Mouse (Mus musculus) midbrain, embryonic 13.5 days (tissue): ENCODE measurements at regions not wholly inside any gene's neighbourhood (a gene's known extent, or its start where the extent isn't known, plus 50 kb on each side); places are given as distances from the start of the nearest gene placed in this dataset.

Source experiments
- ATAC-seq: fragments of 200-750 bp; cut with Nextera tagmentation; 2 replicates; pipeline ENCODE4 v1.8.0; 2017; ENCODE audit warnings: mild to moderate bottlenecking, moderate TSS enrichment, moderate library complexity
- H3K27ac ChIP-seq: fragments of 300-500 bp; sonication (generic); 2 replicates; pipeline ENCODE4 v1.5.1; 2015; ENCODE audit warnings: inconsistent platforms, mild to moderate bottlenecking, moderate library complexity
- H3K27me3 ChIP-seq: fragments of 300-500 bp; sonication (generic); 2 replicates; pipeline ENCODE4 v1.6.1; 2015; ENCODE audit warnings: mild to moderate bottlenecking, inconsistent platforms
- H3K36me3 ChIP-seq: fragments of 300-500 bp; sonication (generic); 2 replicates; pipeline ENCODE4 v1.6.1; 2015; ENCODE audit warnings: mild to moderate bottlenecking, inconsistent platforms
- H3K4me1 ChIP-seq: fragments of 300-500 bp; sonication (generic); replicated peaks from 2 replicates; pipeline ENCODE4 v1.6.1; 2015; ENCODE audit warnings: inconsistent platforms
- H3K4me2 ChIP-seq: fragments of 300-500 bp; sonication (generic); replicated peaks from 2 replicates; pipeline ENCODE4 v1.6.1; 2015; ENCODE audit warnings: moderate library complexity, mild to moderate bottlenecking, inconsistent platforms
- H3K4me3 ChIP-seq: fragments of 300-500 bp; sonication (generic); replicated peaks from 2 replicates; pipeline ENCODE4 v1.5.1; 2015; ENCODE audit warnings: mild to moderate bottlenecking, inconsistent platforms
- H3K9ac ChIP-seq: fragments of 300-500 bp; sonication (generic); replicated peaks from 2 replicates; pipeline ENCODE4 v1.6.1; 2015; ENCODE audit warnings: mild to moderate bottlenecking, inconsistent platforms
- H3K9me3 ChIP-seq: fragments of 300-500 bp; sonication (generic); 2 replicates; pipeline ENCODE4 v1.6.1; 2016; ENCODE audit warnings: mild to moderate bottlenecking, inconsistent platforms
- WGBS: fragments of 180-500 bp; shearing (Covaris S2); methylation state at CpG from one replicate; pipeline ENCODE4 v1.1.7; 2015; 5-methylcytosine and 5-hydroxymethylcytosine counted together

GRCm38 (mm10) chr3:103465948-103466347 is 109.1 kb upstream of the Syt6 start:
- Histone ChIP-seq H3K27me3 (no peaks in the 10 kb centered on the region), H3K4me3 (no peak overlapping the region), H3K9me3 (no peaks in the 10 kb centered on the region), H3K9ac (no peak overlapping the region), H3K36me3 (no peaks in the 10 kb centered on the region), H3K27ac (no peak overlapping the region), H3K4me1 (peaks cover 29% of the 10 kb centered on the region), H3K4me2 (no peak overlapping the region)
- ATAC-seq, result no peak
- WGBS, result 79% methylated on average over 2 of the region's 2 CpGs

DNA sequence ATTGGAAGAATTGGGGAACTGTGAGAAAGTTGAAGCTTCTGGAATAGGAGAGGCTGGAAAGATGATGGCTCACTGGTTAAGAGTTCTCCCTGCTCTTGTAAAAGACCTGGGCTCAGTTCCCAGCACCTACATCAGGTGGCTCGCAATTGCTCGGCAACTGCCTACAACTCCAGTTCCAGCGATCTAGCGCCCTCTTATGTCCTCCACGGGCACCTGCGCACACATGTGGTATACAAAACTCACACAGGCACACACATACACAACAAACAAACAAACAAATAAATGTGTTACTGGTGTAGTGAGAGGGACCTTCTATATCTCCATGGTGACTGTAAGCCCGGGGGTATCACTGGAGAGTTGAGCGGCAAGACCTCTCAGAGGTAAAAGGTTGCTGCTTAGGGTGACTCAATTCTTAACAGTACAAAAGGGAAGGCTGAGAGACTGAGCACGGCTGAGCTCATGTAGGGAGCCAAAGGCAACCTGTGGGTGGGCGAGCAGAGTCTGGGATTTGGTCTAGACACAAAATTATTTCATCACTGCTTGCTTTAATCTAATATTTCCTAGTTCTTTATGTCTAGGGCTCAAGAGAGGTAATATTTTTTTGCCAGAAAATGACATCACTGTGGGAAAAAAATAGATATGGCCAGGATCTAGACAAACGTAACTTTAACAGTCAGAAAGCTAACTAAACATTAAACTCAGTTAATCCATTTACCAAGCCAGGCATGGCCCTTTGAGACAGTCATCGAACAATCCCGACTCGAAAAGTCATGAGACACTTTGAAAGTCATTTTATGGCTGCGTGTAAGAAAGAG is 104.2 kb upstream of the Syt6 start:
- WGBS, result 76% methylated on average over 15 of the region's 15 CpGs
- Histone ChIP-seq H3K36me3 (no peaks in the 10 kb centered on the region), H3K9me3 (no peaks in the 10 kb centered on the region)

DNA sequence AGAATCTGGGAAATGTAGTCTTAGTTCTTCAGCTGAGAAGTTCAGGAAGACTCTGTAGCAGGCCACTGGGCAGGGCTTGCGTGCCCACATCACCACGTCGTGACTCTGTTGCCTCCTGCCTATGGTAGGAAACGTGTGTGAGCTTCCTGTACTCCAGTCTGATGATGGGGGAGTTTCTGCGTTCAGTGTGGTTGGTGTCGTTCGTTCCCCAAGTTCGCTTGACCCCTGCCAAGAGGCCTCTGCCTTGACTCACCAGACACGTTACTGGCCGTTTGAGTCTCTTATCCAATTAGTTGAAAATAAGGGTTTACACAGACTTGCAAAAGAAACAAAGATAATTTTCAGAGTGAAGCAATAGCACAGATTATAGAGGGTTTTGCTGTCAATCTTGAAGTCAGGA is 102.4 kb upstream of the Syt6 start:
- Histone ChIP-seq H3K27ac (no peak overlapping the region), H3K27me3 (no peaks in the 10 kb centered on the region), H3K9me3 (no peaks in the 10 kb centered on the region), H3K4me1 (no peaks in the 10 kb centered on the region), H3K4me2 (no peak overlapping the region), H3K9ac (no peak overlapping the region), H3K4me3 (no peak overlapping the region), H3K36me3 (no peaks in the 10 kb centered on the region)
- WGBS, result 89% methylated on average over 10 of the region's 10 CpGs
- no peak for ATAC-seq

More for the DNA sequence above, 104.2 kb upstream of the Syt6 start:
- Histone ChIP-seq H3K27ac (no peak overlapping the region), H3K27me3 (no peaks in the 10 kb centered on the region), H3K4me2 (no peak overlapping the region), H3K9ac (no peak overlapping the region), H3K4me3 (no peak overlapping the region), H3K4me1 (no peaks in the 10 kb centered on the region)
- ATAC-seq, result no peak

- Histone ChIP-seq H3K4me3 (no peak overlapping the region), H3K4me2 (no peak overlapping the region), H3K9ac (no peak overlapping the region), H3K27me3 (no peaks in the 10 kb centered on the region), H3K9me3 (no peaks in the 10 kb centered on the region), H3K36me3 (no peaks in the 10 kb centered on the region), H3K27ac (no peak overlapping the region), H3K4me1 (no peaks in the 10 kb centered on the region)
- 81% methylated on average over 2 of the region's 2 CpGs for WGBS
- no peak for ATAC-seq
Measured at GRCm38 (mm10) chr3:103473336-103473735, 101.7 kb upstream of the Syt6 start.

- Histone ChIP-seq H3K9me3 (no peaks in the 10 kb centered on the region), H3K4me3 (no peak overlapping the region), H3K9ac (no peak overlapping the region), H3K27me3 (no peaks in the 10 kb centered on the region), H3K27ac (no peak overlapping the region), H3K36me3 (no peaks in the 10 kb centered on the region), H3K4me1 (0 out of 2 replicates have a peak, but pooled peaks cover 2% of the 10 kb centered on the region), H3K4me2 (no peak overlapping the region)
- no peak for ATAC-seq
- 84% methylated on average over 2 of the region's 2 CpGs for WGBS
Measured at GRCm38 (mm10) chr3:103479845-103480543, 95.0 kb upstream of the Syt6 start.

GRCm38 (mm10) chr3:103480676-103481075 is 94.4 kb upstream of the Syt6 start:
- H3K9me3 ChIP-seq, result no peaks in the 10 kb centered on the region
- 79% methylated on average over 7 of the region's 7 CpGs for WGBS
- H3K27ac ChIP-seq, result no peak overlapping the region
- H3K4me1 ChIP-seq, result 0 out of 2 replicates have a peak, but pooled peaks cover 2% of the 10 kb centered on the region
- no peak overlapping the region for H3K4me2 ChIP-seq
- H3K4me3 ChIP-seq, result no peak overlapping the region
- ATAC-seq, result no peak
- no peak overlapping the region for H3K9ac ChIP-seq
- no peaks in the 10 kb centered on the region for H3K27me3 ChIP-seq
- H3K36me3 ChIP-seq, result no peaks in the 10 kb centered on the region

DNA sequence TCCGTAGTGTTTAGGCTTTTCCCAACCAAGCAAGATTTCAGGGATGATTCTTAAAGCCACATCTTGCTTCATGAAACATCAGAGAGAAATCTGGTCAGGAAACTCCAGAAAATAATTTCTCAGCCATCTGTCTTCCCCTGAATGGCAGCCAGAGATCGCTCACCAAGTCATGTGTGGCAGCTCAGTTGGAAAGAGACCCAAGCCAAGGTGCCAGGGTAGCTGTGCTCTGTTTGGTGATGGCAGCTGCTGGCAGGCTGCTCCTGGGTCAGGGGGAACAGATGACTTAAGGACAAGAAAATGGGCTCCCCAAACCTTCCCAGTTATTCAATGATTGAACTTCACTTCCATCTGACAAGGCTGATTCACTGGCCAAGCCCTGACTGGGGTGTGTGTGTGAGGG is 91.7 kb upstream of the Syt6 start:
- Histone ChIP-seq H3K27ac (no peak overlapping the region), H3K27me3 (no peaks in the 10 kb centered on the region), H3K36me3 (no peaks in the 10 kb centered on the region), H3K9me3 (no peaks in the 10 kb centered on the region), H3K4me3 (no peak overlapping the region), H3K4me1 (0 out of 2 replicates have a peak, but pooled peaks cover 2% of the 10 kb centered on the region), H3K9ac (no peak overlapping the region), H3K4me2 (no peak overlapping the region)
- ATAC-seq, result no peak
- WGBS, result 91% methylated on average over 2 of the region's 2 CpGs

DNA sequence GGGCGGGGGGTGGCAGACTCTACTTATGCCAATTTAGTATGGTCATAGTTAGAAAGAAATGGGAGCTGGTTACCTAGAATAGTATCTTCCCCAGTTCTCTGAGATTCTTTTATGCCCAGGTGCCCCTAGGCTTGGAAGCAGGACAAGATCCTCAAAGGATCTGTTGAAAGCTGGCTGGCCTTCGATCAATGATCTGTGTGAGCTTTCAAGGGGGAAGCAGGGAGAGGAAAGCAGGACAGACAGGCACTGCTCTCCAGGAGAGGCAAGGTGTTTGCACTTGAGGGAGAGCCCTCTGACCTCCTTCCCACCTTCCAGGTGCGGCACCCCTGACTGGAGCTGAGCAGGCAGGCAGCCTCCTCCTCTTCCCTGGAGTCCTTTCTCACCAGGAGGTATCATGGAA is 91.3 kb upstream of the Syt6 start:
- Histone ChIP-seq H3K9me3 (no peaks in the 10 kb centered on the region), H3K4me2 (no peak overlapping the region), H3K36me3 (no peaks in the 10 kb centered on the region), H3K27ac (no peak overlapping the region), H3K4me1 (0 out of 2 replicates have a peak, but pooled peaks cover 2% of the 10 kb centered on the region), H3K4me3 (no peak overlapping the region), H3K27me3 (no peaks in the 10 kb centered on the region), H3K9ac (no peak overlapping the region)
- ATAC-seq, result no peak
- WGBS, result 82% methylated on average over 3 of the region's 3 CpGs

GRCm38 (mm10) chr3:103489786-103490185 is 85.2 kb upstream of the Syt6 start:
- Histone ChIP-seq H3K4me2 (no peak overlapping the region), H3K4me3 (no peak overlapping the region), H3K36me3 (no peaks in the 10 kb centered on the region), H3K27ac (no peak overlapping the region), H3K9me3 (no peaks in the 10 kb centered on the region), H3K9ac (no peak overlapping the region), H3K27me3 (no peaks in the 10 kb centered on the region), H3K4me1 (no peaks in the 10 kb centered on the region)
- 88% methylated on average over 4 of the region's 4 CpGs for WGBS
- no peak for ATAC-seq

GRCm38 (mm10) chr3:103490966-103491365 is 84.1 kb upstream of the Syt6 start:
- no peak overlapping the region for H3K9ac ChIP-seq
- H3K4me1 ChIP-seq, result no peaks in the 10 kb centered on the region
- no peak overlapping the region for H3K4me2 ChIP-seq
- H3K36me3 ChIP-seq, result no peaks in the 10 kb centered on the region
- WGBS, result 90% methylated on average over 4 of the region's 4 CpGs
- H3K27ac ChIP-seq, result no peak overlapping the region
- H3K9me3 ChIP-seq, result no peaks in the 10 kb centered on the region
- H3K4me3 ChIP-seq, result no peak overlapping the region
- H3K27me3 ChIP-seq, result no peaks in the 10 kb centered on the region
- no peak for ATAC-seq

DNA sequence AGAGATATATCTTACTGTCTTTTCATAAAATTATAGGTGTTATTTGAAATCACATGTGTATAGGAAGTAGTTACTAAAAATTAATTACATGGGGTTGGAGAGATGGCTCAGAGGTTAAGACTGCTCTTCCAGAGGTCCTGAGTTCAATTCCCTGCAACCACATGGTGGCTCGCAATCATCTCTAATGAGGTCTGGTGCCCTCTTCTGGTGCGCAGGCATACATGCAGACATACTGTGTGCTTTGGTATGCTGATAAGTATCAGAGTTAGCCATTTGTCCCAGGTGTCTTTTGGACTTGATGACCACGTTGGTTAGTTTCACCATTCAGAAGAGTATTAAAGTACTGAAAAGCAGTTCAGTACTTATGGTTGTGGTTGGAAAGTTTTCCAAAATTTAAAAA is 82.8 kb upstream of the Syt6 start:
- no peaks in the 10 kb centered on the region for H3K27me3 ChIP-seq
- no peak overlapping the region for H3K4me2 ChIP-seq
- no peak overlapping the region for H3K9ac ChIP-seq
- H3K36me3 ChIP-seq, result no peaks in the 10 kb centered on the region
- no peak overlapping the region for H3K27ac ChIP-seq
- no peak overlapping the region for H3K4me3 ChIP-seq
- no peaks in the 10 kb centered on the region for H3K4me1 ChIP-seq
- no peaks in the 10 kb centered on the region for H3K9me3 ChIP-seq
- no peak for ATAC-seq
- WGBS, result 89% methylated on average over 3 of the region's 3 CpGs

DNA sequence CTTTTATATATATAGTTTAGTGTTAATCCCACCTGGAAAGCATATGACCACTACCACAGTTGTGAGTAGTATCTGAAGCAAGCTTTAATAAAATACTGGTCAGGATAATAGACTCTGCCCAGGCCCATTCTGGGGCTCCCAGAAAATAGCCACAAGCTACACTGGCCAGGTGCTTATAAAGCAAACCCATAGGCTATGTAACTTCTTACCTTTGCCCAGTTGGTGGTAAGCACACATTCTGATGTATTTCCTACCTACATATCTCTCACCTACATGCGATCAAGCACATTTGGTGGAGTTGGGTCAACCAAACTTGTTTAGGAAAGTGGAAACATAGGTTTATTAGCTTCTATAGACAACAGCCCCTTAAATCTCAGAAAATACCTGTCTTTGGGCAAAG is 81.4 kb upstream of the Syt6 start:
- H3K9me3 ChIP-seq, result no peaks in the 10 kb centered on the region
- ATAC-seq, result no peak
- H3K36me3 ChIP-seq, result no peaks in the 10 kb centered on the region
- no peak overlapping the region for H3K4me2 ChIP-seq
- no peaks in the 10 kb centered on the region for H3K27me3 ChIP-seq
- no peak overlapping the region for H3K4me3 ChIP-seq
- WGBS, result 98% methylated on average over 1 of the region's 1 CpGs
- no peak overlapping the region for H3K9ac ChIP-seq
- no peaks in the 10 kb centered on the region for H3K4me1 ChIP-seq
- no peak overlapping the region for H3K27ac ChIP-seq
